Mouse (Mus musculus): ENCODE results near the gene Cpa4. TPM values are rescaled to one million over a fixed set of nuclear protein-coding genes. Genes with fewer than 3 reads are reported as not detected.

Gene Cpa4
- polyA plus RNA-seq, 1 experiment: not detected

- no peak overlapping the region for H3K4me3 ChIP-seq (ENCODE audit: insufficient read depth, low read length)
- no peak overlapping the region for H3K27ac ChIP-seq (ENCODE audit: insufficient read depth, low read depth, low read length)
- H3K4me1 ChIP-seq (ENCODE audit: control insufficient read depth, insufficient read depth, low read length): peaks cover 4% of the 10 kb centered on the region
- TF ChIP-seq CTCF (IDR thresholded peaks at IDR 0.05; ENCODE audit: low read depth, low read length) (no peak), POLR2A (IDR thresholded peaks at IDR 0.05; ENCODE audit: borderline replicate concordance, low read depth, low read length) (no peak)
These were observed 25.9 kb upstream of the Cpa4 start for GRCm38 (mm10) chr6:30542277-30542676.

GRCm38 (mm10) chr6:30543077-30543476 lies 25.1 kb upstream of the Cpa4 start:
- H3K27ac ChIP-seq (ENCODE audit: insufficient read depth, low read depth, low read length): no peak overlapping the region
- no peak overlapping the region for H3K4me3 ChIP-seq (ENCODE audit: insufficient read depth, low read length)
- peaks cover 6% of the 10 kb centered on the region for H3K4me1 ChIP-seq (ENCODE audit: control insufficient read depth, insufficient read depth, low read length)
- TF ChIP-seq POLR2A (IDR thresholded peaks at IDR 0.05; ENCODE audit: borderline replicate concordance, low read depth, low read length) (no peak), CTCF (IDR thresholded peaks at IDR 0.05; ENCODE audit: low read depth, low read length) (no peak)

- Histone ChIP-seq H3K27ac (ENCODE audit: insufficient read depth, low read depth, low read length) (no peak overlapping the region), H3K4me1 (ENCODE audit: control insufficient read depth, insufficient read depth, low read length) (peaks cover 6% of the 10 kb centered on the region), H3K4me3 (ENCODE audit: insufficient read depth, low read length) (no peak overlapping the region)
- TF ChIP-seq POLR2A (IDR thresholded peaks at IDR 0.05; ENCODE audit: borderline replicate concordance, low read depth, low read length): no peak
- no peak for TF ChIP-seq CTCF (IDR thresholded peaks at IDR 0.05; ENCODE audit: low read depth, low read length)
These were observed 24.3 kb upstream of the Cpa4 start for GRCm38 (mm10) chr6:30543851-30544250.

GRCm38 (mm10) chr6:30545689-30546088 lies 22.5 kb upstream of the Cpa4 start:
- Histone ChIP-seq H3K27ac (ENCODE audit: insufficient read depth, low read depth, low read length) (no peak overlapping the region), H3K4me3 (ENCODE audit: insufficient read depth, low read length) (no peak overlapping the region), H3K4me1 (ENCODE audit: control insufficient read depth, insufficient read depth, low read length) (peaks cover 6% of the 10 kb centered on the region)
- TF ChIP-seq POLR2A (IDR thresholded peaks at IDR 0.05; ENCODE audit: borderline replicate concordance, low read depth, low read length) (no peak), CTCF (IDR thresholded peaks at IDR 0.05; ENCODE audit: low read depth, low read length) (no peak)

GRCm38 (mm10) chr6:30546571-30547273 lies 21.4 kb upstream of the Cpa4 start:
- H3K4me3 ChIP-seq (ENCODE audit: insufficient read depth, low read length): peak overlapping the region; percentile 56
- no peak for TF ChIP-seq CTCF (IDR thresholded peaks at IDR 0.05; ENCODE audit: low read depth, low read length)
- TF ChIP-seq POLR2A (IDR thresholded peaks at IDR 0.05; ENCODE audit: borderline replicate concordance, low read depth, low read length): no peak
- H3K27ac ChIP-seq (ENCODE audit: insufficient read depth, low read depth, low read length): no peak overlapping the region
- H3K4me1 ChIP-seq (ENCODE audit: control insufficient read depth, insufficient read depth, low read length): peaks cover 6% of the 10 kb centered on the region

- TF ChIP-seq POLR2A (IDR thresholded peaks at IDR 0.05; ENCODE audit: borderline replicate concordance, low read depth, low read length) (no peak), CTCF (IDR thresholded peaks at IDR 0.05; ENCODE audit: low read depth, low read length) (no peak)
- Histone ChIP-seq H3K27ac (ENCODE audit: insufficient read depth, low read depth, low read length) (no peak overlapping the region), H3K4me1 (ENCODE audit: control insufficient read depth, insufficient read depth, low read length) (peaks cover 6% of the 10 kb centered on the region), H3K4me3 (ENCODE audit: insufficient read depth, low read length) (peak overlapping the region; percentile 56)
These were observed 20.9 kb upstream of the Cpa4 start for GRCm38 (mm10) chr6:30547274-30547645.

- no peak overlapping the region for H3K4me3 ChIP-seq (ENCODE audit: insufficient read depth, low read length)
- H3K4me1 ChIP-seq (ENCODE audit: control insufficient read depth, insufficient read depth, low read length): peaks cover 6% of the 10 kb centered on the region
- no peak overlapping the region for H3K27ac ChIP-seq (ENCODE audit: insufficient read depth, low read depth, low read length)
- TF ChIP-seq CTCF (IDR thresholded peaks at IDR 0.05; ENCODE audit: low read depth, low read length): no peak
- TF ChIP-seq POLR2A (IDR thresholded peaks at IDR 0.05; ENCODE audit: borderline replicate concordance, low read depth, low read length): no peak
These were observed 20.4 kb upstream of the Cpa4 start for GRCm38 (mm10) chr6:30547656-30548306.

- no peak for TF ChIP-seq POLR2A (IDR thresholded peaks at IDR 0.05; ENCODE audit: borderline replicate concordance, low read depth, low read length)
- TF ChIP-seq CTCF (IDR thresholded peaks at IDR 0.05; ENCODE audit: low read depth, low read length): no peak
- Histone ChIP-seq H3K27ac (ENCODE audit: insufficient read depth, low read depth, low read length) (no peak overlapping the region), H3K4me1 (ENCODE audit: control insufficient read depth, insufficient read depth, low read length) (peaks cover 6% of the 10 kb centered on the region), H3K4me3 (ENCODE audit: insufficient read depth, low read length) (no peak overlapping the region)
These were observed 18.9 kb upstream of the Cpa4 start for GRCm38 (mm10) chr6:30549231-30549761.

- Histone ChIP-seq H3K4me3 (ENCODE audit: insufficient read depth, low read length) (no peak overlapping the region), H3K27ac (ENCODE audit: insufficient read depth, low read depth, low read length) (no peak overlapping the region), H3K4me1 (ENCODE audit: control insufficient read depth, insufficient read depth, low read length) (peaks cover 6% of the 10 kb centered on the region)
- TF ChIP-seq POLR2A (IDR thresholded peaks at IDR 0.05; ENCODE audit: borderline replicate concordance, low read depth, low read length) (no peak), CTCF (IDR thresholded peaks at IDR 0.05; ENCODE audit: low read depth, low read length) (no peak)
These were observed 17.5 kb upstream of the Cpa4 start for GRCm38 (mm10) chr6:30550496-30551192.

GRCm38 (mm10) chr6:30551193-30551515 lies 17.0 kb upstream of the Cpa4 start:
- H3K27ac ChIP-seq (ENCODE audit: insufficient read depth, low read depth, low read length): no peak overlapping the region
- no peak for TF ChIP-seq POLR2A (IDR thresholded peaks at IDR 0.05; ENCODE audit: borderline replicate concordance, low read depth, low read length)
- no peak for TF ChIP-seq CTCF (IDR thresholded peaks at IDR 0.05; ENCODE audit: low read depth, low read length)
- H3K4me3 ChIP-seq (ENCODE audit: insufficient read depth, low read length): no peak overlapping the region

More at GRCm38 (mm10) chr6:30551193-30551515, 17.0 kb upstream of the Cpa4 start:
- H3K4me1 ChIP-seq (ENCODE audit: control insufficient read depth, insufficient read depth, low read length): peaks cover 6% of the 10 kb centered on the region

All from bone marrow macrophage, adult 2 months (primary cell).